Mouse (Mus musculus) regulatory T cell (primary cell): Measurements from ENCODE around the gene Lims1.

Experiments used
- in situ Hi-C: fragments of 300-600 bp; cut with MboI, MseI; formaldehyde crosslinking; loops from one replicate; pipeline ENCODE4 v1.15.1; 2025; ENCODE audit warnings: high pct_unique_total_duplicates

Lims1 gene

GRCm38 (mm10) chr10:58383761-58384160 is 60.5 kb downstream of the Lims1 start:
- in situ Hi-C loops: no loop called here

GRCm38 (mm10) chr10:58385629-58386028 is 62.4 kb downstream of the Lims1 start:
- in situ Hi-C loops: no loop called here

DNA sequence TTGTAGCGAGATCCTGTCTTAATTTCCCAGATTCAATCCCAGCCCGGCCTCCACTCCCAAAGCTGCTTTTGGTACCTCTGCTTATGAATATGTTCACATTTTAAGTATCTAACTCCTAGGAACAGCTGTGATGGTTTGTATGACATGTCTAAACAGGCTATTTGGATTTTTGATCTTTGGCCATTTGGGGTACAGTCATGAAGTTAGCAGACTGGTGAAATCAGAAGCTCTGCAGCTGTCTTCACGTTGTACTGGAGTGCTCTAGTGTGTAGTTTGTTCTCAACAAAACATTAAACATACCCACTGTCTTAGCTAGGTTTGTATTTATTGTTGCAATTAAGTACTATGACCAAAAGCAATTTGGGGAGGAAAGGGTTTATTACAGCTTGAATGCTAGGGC is 63.7 kb downstream of the Lims1 start:
- in situ Hi-C loops: no loop called here

- in situ Hi-C loops: no loop called here
Observed at GRCm38 (mm10) chr10:58388648-58389047, 65.4 kb downstream of the Lims1 start.

DNA sequence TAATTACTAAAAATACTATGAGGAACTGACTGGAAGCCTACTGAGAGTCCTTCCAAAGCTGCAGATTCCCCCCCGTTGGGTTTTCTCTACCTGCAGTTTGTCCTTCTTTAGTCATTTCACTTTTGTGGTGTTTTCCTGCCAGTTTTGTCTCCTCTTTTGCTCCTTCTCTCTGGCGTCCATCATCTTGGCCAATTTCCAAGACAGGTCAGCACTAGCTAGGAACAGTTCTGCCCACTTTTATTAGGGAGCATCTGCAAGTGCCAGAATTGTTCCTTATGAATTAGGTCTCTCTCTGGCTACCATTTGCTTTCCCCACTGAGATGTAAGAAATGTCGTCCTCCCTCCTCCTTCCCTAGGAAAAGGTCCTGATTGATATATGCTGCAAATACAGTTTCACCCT is 65.9 kb downstream of the Lims1 start:
- in situ Hi-C loops: no loop called here

GRCm38 (mm10) chr10:58392435-58392834 is 69.2 kb downstream of the Lims1 start:
- in situ Hi-C loops: no loop called here

GRCm38 (mm10) chr10:58393026-58394014 is 70.1 kb downstream of the Lims1 start:
- in situ Hi-C loops: no loop called here

DNA sequence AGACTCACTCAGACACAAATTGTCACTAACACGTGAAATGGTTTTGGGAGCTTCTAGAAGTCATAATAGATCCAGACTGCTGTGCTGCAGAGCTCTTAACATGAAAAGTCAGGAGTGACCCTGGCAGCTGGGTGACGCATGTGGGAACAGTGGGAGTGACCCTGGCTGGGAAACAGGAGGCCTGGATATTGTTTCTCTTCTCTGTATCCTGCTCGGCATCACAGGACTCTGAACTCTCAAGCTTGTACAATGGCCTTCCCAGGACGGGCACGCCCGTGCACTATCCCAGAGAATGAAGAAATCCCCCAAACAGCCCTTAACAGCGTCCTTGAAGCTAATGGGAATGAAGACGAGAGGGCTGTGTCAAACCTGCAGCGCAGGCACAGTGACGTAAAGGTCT is 70.9 kb downstream of the Lims1 start:
- in situ Hi-C loops: no loop called here

- in situ Hi-C loops: no loop called here
Observed at GRCm38 (mm10) chr10:58395315-58395714, 72.0 kb downstream of the Lims1 start.

GRCm38 (mm10) chr10:58395723-58396122 is 72.5 kb downstream of the Lims1 start:
- in situ Hi-C loops: no loop called here

GRCm38 (mm10) chr10:58396600-58396999 is 73.3 kb downstream of the Lims1 start:
- in situ Hi-C loops: no loop called here

DNA sequence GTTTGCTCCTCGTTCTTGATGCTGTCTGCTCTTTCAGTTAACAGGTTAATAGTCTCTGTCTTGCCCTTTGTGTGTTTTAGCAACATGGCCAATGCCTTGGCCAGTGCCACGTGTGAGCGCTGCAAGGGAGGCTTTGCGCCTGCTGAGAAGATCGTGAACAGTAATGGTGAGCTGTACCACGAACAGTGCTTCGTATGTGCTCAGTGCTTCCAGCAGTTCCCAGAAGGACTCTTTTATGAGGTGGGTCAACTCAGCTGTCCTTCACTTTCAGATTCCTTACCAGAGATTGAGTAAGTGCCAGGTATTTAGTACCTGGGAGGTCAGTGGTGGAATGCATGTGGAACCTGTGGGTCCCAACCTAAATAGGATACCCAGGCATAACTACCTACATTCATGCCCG is 75.7 kb downstream of the Lims1 start:
- in situ Hi-C loops: no loop called here

- in situ Hi-C loops: loop anchor here (5.0 kb wide), 1 partner anchor 35 kb away; no protein-coding TSS in a partner anchor
Observed at GRCm38 (mm10) chr10:58401838-58402237, 78.6 kb downstream of the Lims1 start.

- in situ Hi-C loops: loop anchor here (5.0 kb wide), 1 partner anchor 33 kb away; no protein-coding TSS in a partner anchor
Observed at GRCm38 (mm10) chr10:58404639-58405038, 81.4 kb downstream of the Lims1 start.

- in situ Hi-C loops: no loop called here
Observed at GRCm38 (mm10) chr10:58405285-58405948, 82.2 kb downstream of the Lims1 start.

- in situ Hi-C loops: no loop called here
Observed at GRCm38 (mm10) chr10:58405949-58406305, 82.7 kb downstream of the Lims1 start.

GRCm38 (mm10) chr10:58412331-58412730 is 89.1 kb downstream of the Lims1 start:
- in situ Hi-C loops: no loop called here

DNA sequence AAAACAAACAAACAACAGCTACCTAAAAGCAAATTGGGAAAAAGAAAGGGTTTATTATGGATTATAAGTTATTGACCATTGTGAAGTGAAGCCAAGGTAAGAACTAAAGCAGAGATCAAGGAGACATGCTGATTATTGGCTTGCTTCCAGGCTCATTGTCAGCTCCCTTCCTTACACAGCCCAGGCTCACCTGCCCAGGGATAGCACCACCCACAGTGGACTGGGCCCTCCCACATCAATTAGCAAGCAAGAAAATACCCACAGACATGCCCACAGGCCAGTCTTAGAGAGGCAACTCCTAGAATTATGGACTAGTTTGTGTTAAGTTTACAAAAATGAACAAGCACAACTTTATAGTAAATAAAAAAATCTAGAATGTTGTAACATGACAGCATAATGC is 89.6 kb downstream of the Lims1 start:
- in situ Hi-C loops: no loop called here

- in situ Hi-C loops: no loop called here
Observed at GRCm38 (mm10) chr10:58416702-58417101, 93.4 kb downstream of the Lims1 start.

DNA sequence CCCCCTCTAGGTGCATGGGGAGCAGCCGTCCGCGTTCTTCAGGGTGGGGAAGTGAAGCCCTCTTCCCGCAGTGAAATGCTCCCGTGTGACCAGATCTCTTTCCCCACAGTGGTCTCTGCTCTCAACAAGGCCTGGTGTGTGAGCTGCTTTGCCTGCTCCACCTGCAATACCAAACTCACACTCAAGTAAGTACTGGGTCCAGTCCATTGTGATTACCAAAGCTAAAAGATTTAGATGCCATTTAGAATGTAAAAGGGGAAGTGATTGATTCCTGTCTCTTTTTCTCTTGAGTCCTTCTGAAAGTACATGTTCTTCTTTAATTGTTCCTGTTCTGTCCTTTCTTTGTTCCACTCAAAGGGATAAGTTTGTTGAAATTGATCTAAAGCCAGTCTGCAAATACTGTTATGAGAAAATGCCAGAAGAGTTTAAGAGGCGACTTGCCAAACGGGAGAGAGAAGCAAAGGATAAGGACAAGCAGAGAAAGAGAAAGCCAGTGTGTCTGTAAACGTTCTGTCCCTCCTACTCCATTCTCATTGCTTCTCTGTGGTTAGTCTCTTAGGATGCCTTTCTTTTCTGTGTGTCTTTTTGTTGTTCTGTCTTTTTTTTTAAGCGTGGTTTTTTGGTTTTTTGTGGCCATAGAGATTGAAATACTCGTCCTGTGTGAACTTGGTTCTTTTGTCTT is 95.2 kb downstream of the Lims1 start:
- in situ Hi-C loops: no loop called here

DNA sequence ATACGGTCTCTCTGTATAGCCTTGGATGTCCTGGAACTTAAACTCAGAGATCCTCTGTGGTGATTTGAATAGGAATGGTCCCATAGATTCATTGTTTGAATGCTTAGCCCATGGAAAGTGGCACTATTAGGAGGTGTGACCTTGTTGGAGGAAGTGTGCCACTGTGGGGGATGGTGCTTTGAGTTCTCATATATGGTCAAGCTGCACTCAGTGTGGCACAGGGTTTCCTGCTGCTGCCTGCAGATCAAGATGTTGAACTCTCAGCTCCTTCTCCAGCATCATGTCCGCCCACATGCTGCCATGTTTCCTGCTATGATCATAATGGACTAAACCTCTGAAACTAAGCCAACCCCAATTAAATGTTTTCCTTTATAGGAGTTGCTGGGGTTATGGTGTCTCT is 104.7 kb downstream of the Lims1 start:
- in situ Hi-C loops: no loop called here

DNA sequence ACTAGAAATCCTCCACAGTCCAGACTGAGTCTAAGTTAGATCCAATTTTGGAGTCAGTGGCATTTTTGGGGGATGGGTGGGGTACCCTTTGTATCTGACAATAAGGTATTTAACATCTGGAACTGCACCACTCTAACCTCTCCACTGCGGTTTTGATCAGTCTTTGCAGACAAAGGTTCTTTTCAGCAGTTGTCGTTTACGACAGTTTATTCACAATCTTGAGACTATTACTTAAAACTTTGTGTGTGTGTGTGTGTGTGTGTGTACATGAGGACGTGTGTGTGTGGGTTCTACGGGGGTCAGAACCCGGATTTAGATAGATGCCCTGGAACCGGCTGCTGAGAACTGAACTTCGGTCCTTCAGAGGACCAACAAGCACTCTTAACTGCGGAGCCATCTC is 122.6 kb downstream of the Lims1 start:
- in situ Hi-C loops: loop anchor here (10.0 kb wide), 1 partner anchor 1829 kb away; the partner anchor contains the start of gene Psap
